Comparison of ENCODE assay signal across 7 mouse cellular contexts in genomic region chr17:88251949-88252521, GRCm38 (mm10).
DNase-seq lines count a peak whose midpoint lies in the region; ATAC-seq and TF ChIP-seq lines count a peak whose summit lies in the region.

No protein-coding gene starts in this region.

- H3K9ac ChIP-seq in hindbrain, embryonic 14.5 days: 0 out of 2 replicates have a peak overlapping the region, but pooled peaks have one; percentile 17

- peak overlapping the region; percentile 41 for H3K4me2 ChIP-seq in hindbrain, embryonic 14.5 days (replicated peaks)

- no peaks in the 10 kb centered on the region for H3K36me3 ChIP-seq in hindbrain, embryonic 14.5 days (replicated peaks; ENCODE audit: control insufficient read depth, insufficient read depth)

- H3K27ac ChIP-seq in cerebellum, adult 2 months (ENCODE audit: insufficient read depth, low read length): no peak overlapping the region
- no peak overlapping the region for H3K27ac ChIP-seq in hindbrain, embryonic 14.5 days

- peak; percentile 69 for TF ChIP-seq CTCF in cerebellum, adult 2 months (IDR thresholded peaks at IDR 0.05; ENCODE audit: borderline replicate concordance, insufficient read depth, low read depth, low read length)

- no peaks in the 10 kb centered on the region for H3K9me3 ChIP-seq in hindbrain, embryonic 14.5 days (ENCODE audit: control insufficient read depth, low read length)

- H3K4me3 ChIP-seq in cerebellum, adult 2 months (replicated peaks; ENCODE audit: insufficient read depth, low read depth, low read length): peak overlapping the region; percentile 42
- peak overlapping the region; percentile 7; the same call in 1 of the 2 replicates for H3K4me3 ChIP-seq in hindbrain, embryonic 14.5 days (replicated peaks; ENCODE audit: low read length)

- H3K4me1 ChIP-seq in cerebellum, adult 2 months (ENCODE audit: control insufficient read depth, insufficient read depth, low read length): no peaks in the 10 kb centered on the region
- H3K4me1 ChIP-seq in hindbrain, embryonic 14.5 days (replicated peaks; ENCODE audit: control insufficient read depth, insufficient read depth, low read length): peaks cover 4% of the 10 kb centered on the region; the same call in 1 of the 2 replicates

- WGBS in cerebellum, adult 2 months: 5% methylated on average over 17 of the region's 17 CpGs
- WGBS in hindbrain, embryonic 14.5 days: 15% methylated on average over 17 of the region's 17 CpGs

- peak; percentile 51 for ATAC-seq in hindbrain, embryonic 14.5 days (ENCODE audit: low FRiP score)
- ATAC-seq in megakaryocyte, adult 5-6 weeks (ENCODE audit: poor library complexity, severe bottlenecking): peak; percentile 49; the same call in 1 of the 2 replicates

- no peaks in the 10 kb centered on the region for H3K27me3 ChIP-seq in cerebellum, adult 2 months (ENCODE audit: control insufficient read depth, insufficient read depth, low read length)
- H3K27me3 ChIP-seq in hindbrain, embryonic 14.5 days (ENCODE audit: control insufficient read depth, insufficient read depth, low read length): no peaks in the 10 kb centered on the region

- TF ChIP-seq POLR2A in cerebellum, adult 2 months (IDR thresholded peaks at IDR 0.05; ENCODE audit: borderline replicate concordance, insufficient read depth, low read length): no peak

- DNase-seq in R1 (ENCODE audit: low read depth, low spot score): peak; percentile 91
- DNase-seq in cerebellum, adult 2 months: peak; percentile 51 to 68
- DNase-seq in forelimb bud, embryonic 11.5 days (ENCODE audit: low read depth, low spot score): peak; percentile 67
- DNase-seq in hindbrain, embryonic 14.5 days (ENCODE audit: low spot score): peak; percentile 88
- DNase-seq in left cerebral cortex, postnatal 10 days (ENCODE audit: extremely low spot score in 1 of 2, low spot score in 2 of 2): peak; percentile 65 to 66
- peak; percentile 59 to 67 for DNase-seq in right cerebral cortex, adult 2 months (ENCODE audit: low spot score in 2 of 2)

- intact Hi-C loops in left cerebral cortex, postnatal 10 days (cut with DNase I): loop anchor here (10.0 kb wide), 1 partner anchor 267 kb away; no protein-coding TSS in a partner anchor
